25 mouse cellular contexts compared by ENCODE assay signal in the genomic region with DNA sequence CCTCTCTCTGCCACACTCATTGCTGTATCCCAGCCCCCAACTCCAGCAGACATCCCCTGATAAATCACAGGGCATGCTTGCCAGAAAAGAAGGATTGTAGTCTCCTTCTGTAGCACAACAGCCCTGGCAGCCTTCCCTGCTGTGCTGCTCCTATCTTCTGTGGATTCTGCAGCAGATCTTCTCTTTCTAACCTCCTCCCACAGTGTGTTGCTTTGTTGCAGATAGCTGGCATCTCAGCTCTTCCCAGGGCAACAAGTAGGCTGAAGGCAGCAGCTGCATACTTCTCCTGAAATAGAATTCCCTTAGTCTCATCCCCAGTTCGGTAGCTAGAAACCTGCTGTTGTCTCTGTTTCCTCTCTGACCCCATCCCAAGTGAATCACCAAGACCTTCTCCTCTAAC.
A peak's percentile ranks its signal among the peaks of the same experiment; 100 is the strongest.
DNase-seq lines count a peak whose midpoint lies in the region; ATAC-seq and TF ChIP-seq lines count a peak whose summit lies in the region.
"Had no signal": no experiment of that assay in that cellular context is flagged by ENCODE, and none has a peak within 500 bp of the region (broad histone marks: within the 10 kb centered on the region; RNA-seq: fewer than 3 reads in every experiment).

No protein-coding gene starts in this region.

- peak overlapping the region; percentile 78 for H3K27ac ChIP-seq in ES-E14 (ENCODE audit: insufficient read depth, low read depth, low read length, poor library complexity, severe bottlenecking)
- peak overlapping the region; percentile 66; the same call in 1 of the 2 replicates for H3K27ac ChIP-seq in olfactory bulb, adult 2 months (ENCODE audit: insufficient read depth, low read depth, low read length)
- H3K27ac ChIP-seq: embryonic facial prominence, embryonic 12.5 days; intestine, embryonic 15.5 days; limb, embryonic 13.5 days; liver, embryonic 12.5 days; midbrain, embryonic 12.5 days had no signal

- DNase-seq in frontal cortex, postnatal 25 days (ENCODE audit: low spot score in 2 of 2) = no peak
- peak; percentile 2 to 4 for DNase-seq in left cerebral cortex, postnatal 14 days (ENCODE audit: low spot score in 2 of 2)
- no peak for DNase-seq in left cerebral cortex, adult 11 months (ENCODE audit: low spot score)
- DNase-seq in ES-E14 (ENCODE audit: low read depth, low spot score) = no peak
- DNase-seq in T-cell, adult 2 months (ENCODE audit: low spot score) = no peak
- DNase-seq: adrenal gland, adult 2 months; cerebellum, adult 9-10 months; forebrain, postnatal 0 days; gastrocnemius, postnatal 14 days; heart, adult 11 months; kidney, adult 8-10 months; kidney, postnatal 25 days; lung, adult 18-20 months; lung, postnatal 10 days had no signal

- no peaks in the 10 kb centered on the region for H3K9me3 ChIP-seq in ES-E14 (ENCODE audit: control insufficient read depth, insufficient read depth, low read depth, low read length)
- H3K9me3 ChIP-seq: embryonic facial prominence, embryonic 12.5 days; G1E; intestine, embryonic 15.5 days; limb, embryonic 13.5 days; liver, embryonic 12.5 days; midbrain, embryonic 12.5 days had no signal

- in situ Hi-C loops in ES-E14 (cut with MboI; ENCODE audit: low sequenced_read_pairs in 2 of 2, unreplicated experiment in 2 of 2) = no loop called here

- no peak overlapping the region for H3K4me3 ChIP-seq in ES-E14 (ENCODE audit: insufficient read depth in 1 of 2, low read depth in 1 of 2, low read length in 2 of 2, poor library complexity in 1 of 2, severe bottlenecking in 1 of 2)
- no peak overlapping the region for H3K4me3 ChIP-seq in olfactory bulb, adult 2 months (ENCODE audit: insufficient read depth, low read depth, low read length)
- H3K4me3 ChIP-seq: embryonic facial prominence, embryonic 12.5 days; intestine, embryonic 15.5 days; limb, embryonic 13.5 days; liver, embryonic 12.5 days; midbrain, embryonic 12.5 days had no signal

- H3K9ac ChIP-seq in ES-E14 (ENCODE audit: insufficient read depth, low read depth, low read length, poor library complexity, severe bottlenecking) = no peak overlapping the region
- H3K9ac ChIP-seq: embryonic facial prominence, embryonic 12.5 days; forebrain, postnatal 0 days; intestine, embryonic 15.5 days; limb, embryonic 13.5 days; liver, embryonic 12.5 days; midbrain, embryonic 12.5 days had no signal

- intact Hi-C loops in left cerebral cortex, postnatal 14 days (cut with DNase I) = no loop called here

- no peak for TF ChIP-seq POLR2A in olfactory bulb, adult 2 months (IDR thresholded peaks at IDR 0.05; ENCODE audit: insufficient read depth, low read depth, low read length)

- ATAC-seq in frontal cortex, adult (ENCODE audit: low TSS enrichment) = peak; percentile 76
- ATAC-seq: CD4-positive, CD25-positive, alpha-beta regulatory T cell, adult 4 months; forebrain, postnatal 0 days; hindbrain, embryonic 16.5 days; intestine, embryonic 15.5 days; liver, embryonic 12.5 days; Patski had no signal

- 26% methylated on average over 1 of the region's 1 CpGs for WGBS in olfactory bulb, adult 2 months

- H3K36me3 ChIP-seq in ES-E14 (ENCODE audit: control insufficient read depth, insufficient read depth, low read length, poor library complexity, severe bottlenecking) = no peaks in the 10 kb centered on the region; the same call in 1 of the 2 replicates
- H3K36me3 ChIP-seq: embryonic facial prominence, embryonic 12.5 days; G1E; intestine, embryonic 15.5 days; limb, embryonic 13.5 days; liver, embryonic 12.5 days; midbrain, embryonic 12.5 days had no signal

- H3K4me1 ChIP-seq in ES-E14 (ENCODE audit: control insufficient read depth in 2 of 2, insufficient read depth in 2 of 2, low read length in 2 of 2, poor library complexity in 1 of 2) = no peaks in the 10 kb centered on the region; a peak in 1 of 4 replicates
- H3K4me1 ChIP-seq in olfactory bulb, adult 2 months (ENCODE audit: control insufficient read depth, insufficient read depth, low read length) = no peaks in the 10 kb centered on the region
- H3K4me1 ChIP-seq: embryonic facial prominence, embryonic 12.5 days; intestine, embryonic 15.5 days; limb, embryonic 13.5 days; liver, embryonic 12.5 days; midbrain, embryonic 12.5 days had no signal

- TF ChIP-seq CTCF in olfactory bulb, adult 2 months (IDR thresholded peaks at IDR 0.05; ENCODE audit: insufficient read depth, low read depth, low read length) = no peak

TF ChIP-seq in ES-E14, 5 proteins besides CTCF, POLR2A, EP300 and RAD21:
- TF ChIP-seq ZC3H11A (IDR thresholded peaks at IDR 0.05; ENCODE audit: borderline replicate concordance, low read depth, low read length) (no peak), HCFC1 (IDR thresholded peaks at IDR 0.05; ENCODE audit: borderline replicate concordance, insufficient read depth, low read length) (no peak), MAFK (IDR thresholded peaks at IDR 0.05; ENCODE audit: insufficient read depth, low read depth, low read length) (no peak), ZNF384 (IDR thresholded peaks at IDR 0.05; ENCODE audit: low read depth, low read length) (no peak), CHD2 (IDR thresholded peaks at IDR 0.05; ENCODE audit: low read depth, low read length) (no peak)

Comparison
In these comparisons a context has a peak if more than half of its experiments do, and no peak if none do; other contexts are left out.
1. DNase-seq: peak in left cerebral cortex, postnatal 14 days (2 of 2); none in frontal cortex, postnatal 25 days (0 of 2), left cerebral cortex, adult 11 months (single experiment), ES-E14 (single experiment) and T-cell, adult 2 months (single experiment).